Mouse (Mus musculus) stomach, embryonic 16.5 days (tissue): ENCODE measurements around the gene Gemin7. TPM values are rescaled to one million over a fixed set of nuclear protein-coding genes. Genes with fewer than 3 reads are reported as not detected.

Experiments used
- ATAC-seq: fragments of 200-750 bp; cut with Nextera tagmentation; 2 replicates; pipeline ENCODE4 v1.8.0; 2017; ENCODE audit warnings: moderate number of reproducible peaks, moderate TSS enrichment; ENCODE audit not compliant: insufficient read depth, low FRiP score
- H3K27ac ChIP-seq: fragments of 300-500 bp; sonication (generic); 2 replicates; pipeline ENCODE4 v1.5.1; 2014; ENCODE audit warnings: low read length
- H3K27me3 ChIP-seq: fragments of 300-500 bp; sonication (generic); 2 replicates; pipeline ENCODE4 v1.6.1; 2014; ENCODE audit warnings: low read length, control low read depth, mixed read lengths; ENCODE audit not compliant: control insufficient read depth, insufficient read depth
- H3K36me3 ChIP-seq: fragments of 300-500 bp; sonication (generic); 2 replicates; pipeline ENCODE4 v1.6.1; 2014; ENCODE audit warnings: low read length; ENCODE audit not compliant: control insufficient read depth, insufficient read depth
- H3K4me1 ChIP-seq: fragments of 300-500 bp; sonication (generic); 2 replicates; pipeline ENCODE4 v1.6.1; 2014; ENCODE audit warnings: low read length, control low read depth, mixed read lengths; ENCODE audit not compliant: control insufficient read depth, insufficient read depth
- H3K4me2 ChIP-seq: fragments of 300-500 bp; sonication (generic); 2 replicates; pipeline ENCODE4 v1.6.1; 2014; ENCODE audit warnings: low read depth, low read length, mixed read lengths
- H3K4me3 ChIP-seq: fragments of 300-500 bp; sonication (generic); replicated peaks from 2 replicates; pipeline ENCODE4 v1.5.1; 2014; ENCODE audit warnings: mild to moderate bottlenecking, low read length
- H3K9ac ChIP-seq: fragments of 300-500 bp; sonication (generic); 2 replicates; pipeline ENCODE4 v1.6.1; 2014; ENCODE audit warnings: low read length
- H3K9me3 ChIP-seq: fragments of 300-500 bp; sonication (generic); replicated peaks from 2 replicates; pipeline ENCODE4 v1.6.1; 2016; ENCODE audit warnings: low read length, control low read depth; ENCODE audit not compliant: control insufficient read depth
- WGBS: fragments of 180-500 bp; shearing (Covaris S2); extraction: QIAGEN DNeasy Blood & Tissue Kit; methylation state at CpG from one replicate; pipeline ENCODE4 v1.1.7; 2014; 5-methylcytosine and 5-hydroxymethylcytosine counted together
- polyA plus RNA-seq: library from polyadenylated mRNA; unstranded; fragments of >200 nt; fragmentation: Nextera tagmentation; extraction: Ambion mirVana; gene quantifications from 2 replicates; pipeline ENCODE4 v1.2.1, GENCODE M21; 2015

Gene Gemin7
- polyA plus RNA-seq, 1 experiment from 2014 or later: 141 TPM

GRCm38 (mm10) chr7:19565803-19566202 is 11.6 kb downstream of the Gemin7 start:
- Histone ChIP-seq H3K4me3 (no peak overlapping the region), H3K27me3 (no peaks in the 10 kb centered on the region), H3K9me3 (no peaks in the 10 kb centered on the region), H3K9ac (no peak overlapping the region), H3K36me3 (peaks cover 15% of the 10 kb centered on the region), H3K4me1 (peaks cover 16% of the 10 kb centered on the region), H3K27ac (no peak overlapping the region), H3K4me2 (no peak overlapping the region)
- no peak for ATAC-seq
- WGBS: 94% methylated on average over 2 of the region's 2 CpGs

GRCm38 (mm10) chr7:19564455-19564854 is 12.9 kb downstream of the Gemin7 start:
- Histone ChIP-seq H3K36me3 (peaks cover 15% of the 10 kb centered on the region), H3K27ac (no peak overlapping the region), H3K4me2 (no peak overlapping the region), H3K9me3 (no peaks in the 10 kb centered on the region), H3K4me3 (no peak overlapping the region), H3K9ac (no peak overlapping the region), H3K4me1 (peaks cover 29% of the 10 kb centered on the region), H3K27me3 (no peaks in the 10 kb centered on the region)
- 86% methylated on average over 4 of the region's 4 CpGs for WGBS
- no peak for ATAC-seq

GRCm38 (mm10) chr7:19563884-19564283 is 13.5 kb downstream of the Gemin7 start:
- Histone ChIP-seq H3K4me1 (peaks cover 35% of the 10 kb centered on the region), H3K27ac (no peak overlapping the region), H3K9me3 (no peaks in the 10 kb centered on the region), H3K36me3 (peaks cover 15% of the 10 kb centered on the region), H3K9ac (no peak overlapping the region), H3K4me2 (0 out of 2 replicates have a peak overlapping the region, but pooled peaks have one; percentile 98), H3K27me3 (no peaks in the 10 kb centered on the region), H3K4me3 (no peak overlapping the region)
- ATAC-seq: no peak
- 75% methylated on average over 3 of the region's 3 CpGs for WGBS

- Histone ChIP-seq H3K9me3 (no peaks in the 10 kb centered on the region), H3K4me1 (peaks cover 42% of the 10 kb centered on the region), H3K4me3 (peak within 1 kb of the TSS; percentile 99), H3K27me3 (no peaks in the 10 kb centered on the region), H3K4me2 (peak within 1 kb of the TSS; percentile 98), H3K9ac (peak within 1 kb of the TSS; percentile 97), H3K36me3 (peaks cover 15% of the 10 kb centered on the region), H3K27ac (peak within 1 kb of the TSS; percentile 95)
- WGBS: 2% methylated on average over 19 of the region's 19 CpGs
- ATAC-seq: no peak
Observed at GRCm38 (mm10) chr7:19562643-19563410, 14.6 kb downstream of the Gemin7 start, which contains the start of gene Ppp1r37. Gene Ppp1r37 (minus strand): TSS chr7:19563076.

- under 1% methylated on average over 100 of the region's 102 CpGs for WGBS
- ATAC-seq: peak; percentile 92
- peak overlapping the region; percentile 97 for H3K9ac ChIP-seq
Observed at GRCm38 (mm10) chr7:19561765-19562642, 15.4 kb downstream of the Gemin7 start.

GRCm38 (mm10) chr7:19561431-19561764 is 16.0 kb downstream of the Gemin7 start:
- H3K27ac ChIP-seq: peak overlapping the region; percentile 95
- no peaks in the 10 kb centered on the region for H3K9me3 ChIP-seq
- H3K36me3 ChIP-seq: peaks cover 15% of the 10 kb centered on the region
- H3K4me2 ChIP-seq: peak overlapping the region; percentile 98
- H3K4me3 ChIP-seq: peak overlapping the region; percentile 99
- WGBS: under 1% methylated on average over 11 of the region's 11 CpGs
- no peak for ATAC-seq
- H3K4me1 ChIP-seq: peaks cover 46% of the 10 kb centered on the region
- H3K9ac ChIP-seq: peak overlapping the region; percentile 97
- no peaks in the 10 kb centered on the region for H3K27me3 ChIP-seq

More at GRCm38 (mm10) chr7:19561765-19562642, 15.4 kb downstream of the Gemin7 start:
- Histone ChIP-seq H3K27me3 (no peaks in the 10 kb centered on the region), H3K9me3 (no peaks in the 10 kb centered on the region), H3K36me3 (peaks cover 15% of the 10 kb centered on the region), H3K4me1 (peaks cover 46% of the 10 kb centered on the region), H3K4me3 (peak overlapping the region; percentile 99), H3K4me2 (peak overlapping the region; percentile 98), H3K27ac (peak overlapping the region; percentile 95)

GRCm38 (mm10) chr7:19560491-19561260 is 16.7 kb downstream of the Gemin7 start:
- no peak for ATAC-seq
- Histone ChIP-seq H3K4me3 (peak overlapping the region; percentile 99), H3K4me1 (peaks cover 46% of the 10 kb centered on the region), H3K27ac (peak overlapping the region; percentile 95), H3K27me3 (no peaks in the 10 kb centered on the region), H3K9ac (peak overlapping the region; percentile 97), H3K36me3 (peaks cover 15% of the 10 kb centered on the region), H3K9me3 (no peaks in the 10 kb centered on the region), H3K4me2 (peak overlapping the region; percentile 98)
- WGBS: 15% methylated on average over 11 of the region's 11 CpGs

- Histone ChIP-seq H3K9ac (no peak overlapping the region), H3K36me3 (no peaks in the 10 kb centered on the region), H3K27me3 (no peaks in the 10 kb centered on the region), H3K27ac (peak overlapping the region; percentile 28; the same call in 1 of the 2 replicates), H3K4me1 (peaks cover 50% of the 10 kb centered on the region), H3K9me3 (no peaks in the 10 kb centered on the region), H3K4me2 (no peak overlapping the region), H3K4me3 (no peak overlapping the region)
- 46% methylated on average over 2 of the region's 2 CpGs for whole genome bisulfite sequencing
- ATAC-seq: no peak
Observed at GRCm38 (mm10) chr7:19558965-19559364, 18.4 kb downstream of the Gemin7 start.
